Comparison of ENCODE assay signal across 21 mouse cellular contexts in the genomic region with DNA sequence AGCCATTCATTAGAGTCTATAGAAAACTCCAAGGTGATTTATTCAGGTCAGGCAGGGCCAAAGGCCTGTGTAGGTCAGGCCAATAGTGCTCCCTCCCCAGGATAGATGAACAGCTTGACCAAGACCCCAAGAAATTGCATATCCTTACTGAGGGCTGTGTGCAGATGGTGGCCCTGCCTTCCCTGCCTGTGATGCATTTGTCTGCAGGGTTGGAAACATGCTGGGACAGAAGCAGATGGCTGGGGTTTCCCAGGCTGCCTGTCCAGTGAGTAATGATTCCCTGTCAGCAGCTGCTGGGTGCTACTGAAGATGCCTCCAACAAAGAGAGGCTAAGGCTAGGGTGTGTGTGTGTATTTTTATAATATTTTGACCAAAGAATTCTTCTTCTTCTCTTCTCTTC. TPM values are rescaled to one million over a fixed set of nuclear protein-coding genes. Genes with fewer than 3 reads are reported as not detected.
DNase-seq lines count a peak whose midpoint lies in the region; ATAC-seq lines count a peak whose summit lies in the region.
"Had no signal": no experiment of that assay in that cellular context is flagged by ENCODE, and none has a peak within 500 bp of the region (broad histone marks: within the 10 kb centered on the region; RNA-seq: fewer than 3 reads in every experiment).

No protein-coding gene starts in this region.

- no peak for ATAC-seq in heart, embryonic 11.5 days (replicated peaks; ENCODE audit: insufficient number of reproducible peaks, low FRiP score, low TSS enrichment)
- ATAC-seq in neural tube, embryonic 12.5 days (ENCODE audit: low FRiP score, low read depth), result peak; percentile 63
- no peak for ATAC-seq in erythroblast, adult 5-6 weeks (replicated peaks; ENCODE audit: low FRiP score, poor library complexity, severe bottlenecking)
- ATAC-seq: forebrain, embryonic 15.5 days had no signal

- peak; percentile 52 for DNase-seq in heart, adult 11 months
- DNase-seq in cerebellum, postnatal 14 days, result peak; percentile 29 to 45
- peak; percentile 23 for DNase-seq in layer of hippocampus, adult 11-12 months (ENCODE audit: low spot score)
- no peak for DNase-seq in gastrocnemius, postnatal 10 days
- DNase-seq in urinary bladder, postnatal 4 days (ENCODE audit: low spot score in 2 of 2), result no peak
- DNase-seq: adrenal gland, adult 8-10 months; gastrocnemius, postnatal 14 days; heart, postnatal 4 days; kidney, adult 2 months; liver, embryonic 13.5 days; lung, postnatal 14 days; midbrain, embryonic 14.5 days had no signal

- H3K9ac ChIP-seq in heart, embryonic 11.5 days (ENCODE audit: low read depth, low read length), result no peak overlapping the region
- no peak overlapping the region for H3K9ac ChIP-seq in neural tube, embryonic 12.5 days
- H3K9ac ChIP-seq: forebrain, embryonic 15.5 days; liver, embryonic 13.5 days had no signal

- no peak overlapping the region for H3K4me3 ChIP-seq in heart, embryonic 11.5 days (ENCODE audit: low read depth, low read length)
- H3K4me3 ChIP-seq in neural tube, embryonic 12.5 days, result no peak overlapping the region
- H3K4me3 ChIP-seq: forebrain, embryonic 15.5 days; heart, embryonic 10.5 days; liver, embryonic 13.5 days had no signal

- H3K9me3 ChIP-seq in heart, embryonic 11.5 days (replicated peaks; ENCODE audit: control insufficient read depth, low read length), result no peaks in the 10 kb centered on the region
- no peaks in the 10 kb centered on the region for H3K9me3 ChIP-seq in neural tube, embryonic 12.5 days
- H3K9me3 ChIP-seq: forebrain, embryonic 15.5 days; heart, embryonic 10.5 days; liver, embryonic 13.5 days had no signal

- H3K4me1 ChIP-seq in heart, embryonic 11.5 days (ENCODE audit: control insufficient read depth, insufficient read depth, low read length), result no peaks in the 10 kb centered on the region
- H3K4me1 ChIP-seq in neural tube, embryonic 12.5 days, result peaks cover 7% of the 10 kb centered on the region
- H3K4me1 ChIP-seq: forebrain, embryonic 15.5 days; heart, embryonic 10.5 days; liver, embryonic 13.5 days had no signal

- H3K4me2 ChIP-seq in heart, embryonic 11.5 days, result no peak overlapping the region
- H3K4me2 ChIP-seq in neural tube, embryonic 12.5 days (replicated peaks), result no peak overlapping the region
- H3K4me2 ChIP-seq: forebrain, embryonic 15.5 days; liver, embryonic 13.5 days had no signal

- no peak overlapping the region for H3K27ac ChIP-seq in heart, embryonic 11.5 days (ENCODE audit: low read depth, low read length)
- H3K27ac ChIP-seq in neural tube, embryonic 12.5 days, result no peak overlapping the region
- H3K27ac ChIP-seq: forebrain, embryonic 15.5 days; heart, embryonic 10.5 days; liver, embryonic 13.5 days had no signal

- no peaks in the 10 kb centered on the region for H3K27me3 ChIP-seq in heart, embryonic 11.5 days (ENCODE audit: control insufficient read depth, insufficient read depth, low read length)
- H3K27me3 ChIP-seq in neural tube, embryonic 12.5 days (replicated peaks), result no peaks in the 10 kb centered on the region
- H3K27me3 ChIP-seq: forebrain, embryonic 15.5 days; liver, embryonic 13.5 days had no signal

- no peaks in the 10 kb centered on the region for H3K36me3 ChIP-seq in heart, embryonic 11.5 days (ENCODE audit: control insufficient read depth, insufficient read depth, low read length)
- no peaks in the 10 kb centered on the region for H3K36me3 ChIP-seq in neural tube, embryonic 12.5 days
- H3K36me3 ChIP-seq: forebrain, embryonic 15.5 days; heart, embryonic 10.5 days; liver, embryonic 13.5 days had no signal

RNA-seq across cellular contexts. Expression of a gene that starts 25.9 kb away (rescaled TPM):
- not detected in 2 replicates for polyA plus RNA-seq in heart, embryonic 11.5 days (2014; fragmentation: Nextera tagmentation; extraction: Ambion mirVana)
- 5.5 and 6.0 TPM in 2 replicates for polyA plus RNA-seq in neural tube, embryonic 12.5 days (2016; fragmentation: Nextera tagmentation; extraction: Ambion mirVana)
- not detected for total RNA-seq in gastrocnemius, postnatal 10 days (2021)
- total RNA-seq in erythroblast, adult 5-6 weeks (2015; ENCODE audit: low replicate concordance), result not detected in 2 replicates
- not detected in 2 replicates for total RNA-seq in erythroblast, adult 5-6 weeks (2017; ENCODE audit: low replicate concordance)
- total RNA-seq: adrenal gland, adult 8-10 months; gastrocnemius, postnatal 14 days; heart, postnatal 4 days; neutrophil, adult 5-6 weeks had no signal
- polyA plus RNA-seq: embryonic facial prominence, embryonic 14.5 days; forebrain, embryonic 15.5 days; heart, embryonic 10.5 days; kidney, adult 2 months; large intestine, adult 2 months; liver, embryonic 13.5 days; testis, adult 2 months had no signal

Comparison
In these comparisons a context has a peak if more than half of its experiments do, and no peak if none do; other contexts are left out.
1. DNase-seq: peak in heart, adult 11 months (single experiment), cerebellum, postnatal 14 days (2 of 2) and layer of hippocampus, adult 11-12 months (single experiment); none in gastrocnemius, postnatal 10 days (single experiment) and urinary bladder, postnatal 4 days (0 of 2).